22 mouse cellular contexts compared by ENCODE assay signal in the genomic region with DNA sequence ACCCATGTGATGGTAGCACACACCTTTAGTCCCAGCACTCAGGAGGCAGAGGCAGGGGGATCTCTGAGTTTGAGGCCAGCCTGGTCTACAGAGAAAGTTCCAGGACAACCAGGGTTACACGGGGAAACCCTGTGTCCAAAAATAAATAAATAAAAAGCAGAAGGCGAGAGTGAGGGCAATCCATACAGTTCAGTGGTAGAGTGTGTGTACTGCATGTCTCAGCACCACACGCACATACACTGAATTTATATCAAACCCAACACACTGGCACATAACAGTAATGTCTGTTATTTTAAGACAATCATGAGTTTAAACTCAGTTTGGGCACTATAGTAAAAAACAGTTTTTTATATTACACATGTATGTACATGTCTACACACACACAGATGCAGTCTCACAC.
"Had no signal": no experiment of that assay in that cellular context is flagged by ENCODE, and none has a peak within 500 bp of the region (broad histone marks: within the 10 kb centered on the region; RNA-seq: fewer than 3 reads in every experiment).

No protein-coding gene starts in this region.

- H3K4me3 ChIP-seq: lung, embryonic 15.5 days; midbrain, embryonic 10.5 days; midbrain, embryonic 12.5 days; myocyte; neural tube, embryonic 13.5 days; neural tube, embryonic 15.5 days had no signal

- DNase-seq: liver, postnatal 0 days; lung, adult 2 months; lung, postnatal 14 days; lung, postnatal 36 days; midbrain, embryonic 14.5 days; retina, postnatal 1 day; right cerebral cortex, adult 18-20 months; right cerebral cortex, postnatal 25 days; right cerebral cortex, postnatal 4 days; spleen, adult 18-20 months; thymus, adult 2 months; thymus, postnatal 25 days; thymus, postnatal 4 days had no signal

- H3K4me1 ChIP-seq: lung, embryonic 15.5 days; midbrain, embryonic 10.5 days; midbrain, embryonic 12.5 days; neural tube, embryonic 13.5 days; neural tube, embryonic 15.5 days had no signal

- H3K9me3 ChIP-seq: lung, embryonic 15.5 days; midbrain, embryonic 10.5 days; midbrain, embryonic 12.5 days; neural tube, embryonic 13.5 days; neural tube, embryonic 15.5 days had no signal

- H3K27me3 ChIP-seq: lung, embryonic 15.5 days; midbrain, embryonic 12.5 days; neural tube, embryonic 13.5 days; neural tube, embryonic 15.5 days had no signal

- H3K9ac ChIP-seq: liver, postnatal 0 days; lung, embryonic 15.5 days; midbrain, embryonic 12.5 days; neural tube, embryonic 13.5 days; neural tube, embryonic 15.5 days had no signal

- H3K4me2 ChIP-seq: lung, embryonic 15.5 days; midbrain, embryonic 12.5 days; neural tube, embryonic 13.5 days; neural tube, embryonic 15.5 days had no signal

- H3K27ac ChIP-seq: lung, embryonic 15.5 days; macrophage; midbrain, embryonic 10.5 days; midbrain, embryonic 12.5 days; neural tube, embryonic 13.5 days; neural tube, embryonic 15.5 days had no signal

- ATAC-seq: liver, postnatal 0 days; lung, postnatal 0 days; midbrain, embryonic 16.5 days had no signal
